Mouse (Mus musculus) thymus, adult 18-20 months (tissue): ENCODE data around the gene Gm44805.
"Not testable (repeated sequence)": the region's sequence is repeated elsewhere in the genome, so short reads cannot be mapped to it uniquely, and the experiment has no call there.

Experiments used
- DNase-seq, 2 experiments: peaks; one replicate each; pipeline ENCODE4 v3.0.0; 2022; ENCODE audit warnings: mixed read lengths in 2 of 2

Gene Gm44805

GRCm38 (mm10) chr7:19698907-19699826 lies 17.9 kb upstream of the Gm44805 start, which contains the start of gene Apoe:
Gene Apoe, minus strand, starts transcription at chr7:19699188.
- peak; percentile 22 to 37 for DNase-seq

- DNase-seq, result no peak
Measured at GRCm38 (mm10) chr7:19697949-19698906, 17.0 kb upstream of the Gm44805 start.

- DNase-seq, result no peak
Measured at GRCm38 (mm10) chr7:19696336-19696873, 15.2 kb upstream of the Gm44805 start.

GRCm38 (mm10) chr7:19695881-19696280 lies 14.7 kb upstream of the Gm44805 start:
- no peak for DNase-seq

GRCm38 (mm10) chr7:19695213-19695594 lies 14.0 kb upstream of the Gm44805 start:
- DNase-seq, result no peak

DNA sequence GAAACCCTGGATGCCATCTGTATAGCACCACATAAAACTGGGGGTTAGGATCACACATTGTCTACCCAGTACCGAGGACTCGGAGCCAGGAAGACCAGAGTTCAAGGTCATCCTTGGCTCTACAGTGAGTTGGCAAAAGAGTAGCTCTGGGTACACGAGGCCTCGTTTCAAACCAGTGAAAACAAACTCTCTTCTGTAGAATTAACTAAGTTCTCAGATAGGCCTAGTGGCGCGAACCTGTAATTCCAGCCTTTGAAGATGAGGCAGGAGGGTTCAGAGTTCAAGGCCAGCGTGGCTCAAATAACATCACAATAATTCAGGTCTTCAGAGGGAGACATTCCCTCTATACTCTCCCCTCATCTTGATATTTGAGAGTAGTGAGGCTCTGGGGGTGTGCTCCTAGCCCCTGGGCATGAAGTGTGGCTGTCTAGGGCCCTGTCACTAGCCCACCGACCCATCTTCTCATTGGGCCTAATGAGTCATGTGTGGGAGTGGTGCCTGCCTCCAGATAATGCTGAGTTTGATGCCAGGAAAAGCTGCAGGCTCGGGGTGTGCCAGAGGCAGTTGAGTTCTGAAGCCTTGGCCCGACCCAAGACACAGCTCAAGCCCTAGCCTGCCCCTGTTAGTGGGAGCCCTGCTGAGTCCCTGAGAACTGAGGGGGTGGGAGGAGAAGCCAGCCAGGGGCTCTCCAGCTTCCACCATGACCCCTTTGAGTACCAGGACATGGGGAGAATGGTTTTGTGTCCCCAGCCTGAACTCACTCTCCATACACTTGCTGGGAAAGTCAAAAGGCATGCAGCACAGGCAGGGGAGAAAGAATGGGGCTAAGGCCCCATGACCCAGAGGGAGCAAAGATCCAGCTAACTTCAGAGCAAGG lies 13.4 kb upstream of the Gm44805 start:
- no peak for DNase-seq

- DNase-seq, result no peak
Measured at GRCm38 (mm10) chr7:19693421-19693820, 12.2 kb upstream of the Gm44805 start.

- no peak for DNase-seq
Measured at GRCm38 (mm10) chr7:19691873-19692865, 10.9 kb upstream of the Gm44805 start, which contains the start of gene Apoc1. Gene Apoc1, minus strand, starts transcription at chr7:19692660.

DNA sequence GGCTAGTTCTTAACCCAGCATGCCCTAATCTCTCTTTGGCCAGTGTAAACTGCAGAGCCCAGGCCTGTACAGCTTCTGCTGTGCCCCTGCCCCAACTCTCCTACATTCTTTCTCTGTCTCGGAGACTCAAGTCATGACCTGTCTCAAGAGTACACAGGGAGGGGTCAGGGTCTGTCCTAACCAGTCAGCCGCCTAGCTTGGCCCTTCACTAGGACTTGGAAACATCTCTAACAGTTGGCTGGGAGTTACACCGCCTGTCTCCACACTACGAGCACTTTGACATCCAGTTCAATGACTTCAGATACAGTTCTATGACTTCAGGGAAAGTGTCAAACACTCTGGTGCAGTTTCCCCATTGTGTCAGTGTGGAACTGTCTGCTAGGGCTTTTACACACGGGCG lies 10.2 kb upstream of the Gm44805 start:
- DNase-seq, result no peak

DNA sequence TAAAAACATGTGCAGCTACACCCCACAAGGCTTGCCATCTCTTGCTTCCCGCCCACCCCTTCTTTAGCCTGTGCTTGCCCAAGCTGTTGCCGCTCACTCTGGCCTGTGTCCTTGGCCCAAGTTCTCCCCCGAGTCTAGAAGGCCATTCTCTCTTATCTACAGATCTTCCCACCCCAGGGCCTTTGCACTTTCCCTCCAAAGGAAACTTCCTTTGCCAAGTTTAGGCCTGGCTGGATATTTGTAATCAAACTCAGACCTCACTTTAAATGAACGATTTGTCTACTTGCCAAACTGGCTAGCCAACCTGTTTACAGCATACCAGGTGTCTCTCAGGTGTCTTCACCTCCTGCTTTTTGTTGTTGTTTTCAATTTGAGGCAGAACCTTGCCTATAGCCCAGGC lies 9.6 kb upstream of the Gm44805 start:
- no peak for DNase-seq

DNA sequence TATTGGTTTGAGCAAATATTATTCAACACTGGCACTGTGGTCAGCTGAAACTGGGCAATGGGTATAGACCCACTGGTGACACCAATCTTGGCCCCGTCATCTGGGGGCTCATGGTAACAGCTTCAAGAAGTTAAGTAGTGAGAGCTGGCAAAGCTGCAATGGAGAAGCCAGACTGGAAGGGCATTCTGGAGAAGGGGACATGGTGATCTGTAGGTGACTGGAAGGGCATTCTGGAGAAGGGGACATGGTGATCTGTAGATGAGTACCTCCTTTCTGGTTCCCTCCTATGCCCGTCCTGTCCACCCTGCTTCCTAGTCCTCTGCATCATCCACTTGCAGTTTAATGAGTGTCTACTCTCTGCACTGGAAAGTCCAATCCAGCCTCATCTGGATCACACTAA lies 7.4 kb upstream of the Gm44805 start:
- DNase-seq, result no peak

GRCm38 (mm10) chr7:19688101-19688500 lies 6.9 kb upstream of the Gm44805 start:
- no peak for DNase-seq

DNA sequence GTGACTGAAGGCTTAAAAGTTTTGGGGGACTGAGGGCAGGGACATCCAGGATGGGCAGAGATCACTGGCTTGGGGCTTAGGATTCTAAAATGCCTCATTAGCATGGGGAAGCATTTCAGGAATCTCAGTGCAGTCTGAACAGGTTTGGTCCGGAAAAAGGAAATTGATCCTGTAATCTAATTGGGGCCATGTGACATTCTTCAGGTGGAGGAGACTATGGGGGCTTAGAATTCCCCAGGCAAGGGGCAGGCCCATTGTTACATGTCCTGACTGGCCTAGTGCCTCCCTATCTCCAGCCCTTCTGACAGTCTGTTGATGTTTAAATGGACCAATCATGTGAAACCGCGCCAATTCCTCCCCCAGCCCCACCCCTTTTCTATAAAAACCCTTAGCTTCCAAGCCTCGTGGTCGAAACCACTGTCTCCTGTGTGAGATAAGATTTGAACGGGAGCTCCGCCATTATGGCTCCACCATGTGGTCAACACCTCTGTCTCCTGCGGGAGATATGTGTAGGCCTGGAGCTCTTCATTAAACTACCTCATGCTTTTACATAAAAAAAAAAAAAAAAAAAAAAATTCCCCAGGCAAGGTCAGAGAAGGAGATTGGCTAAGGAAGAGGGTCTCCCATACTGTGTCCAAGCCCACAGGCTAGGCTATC lies 5.8 kb upstream of the Gm44805 start:
- not testable (repeated sequence) for DNase-seq

DNA sequence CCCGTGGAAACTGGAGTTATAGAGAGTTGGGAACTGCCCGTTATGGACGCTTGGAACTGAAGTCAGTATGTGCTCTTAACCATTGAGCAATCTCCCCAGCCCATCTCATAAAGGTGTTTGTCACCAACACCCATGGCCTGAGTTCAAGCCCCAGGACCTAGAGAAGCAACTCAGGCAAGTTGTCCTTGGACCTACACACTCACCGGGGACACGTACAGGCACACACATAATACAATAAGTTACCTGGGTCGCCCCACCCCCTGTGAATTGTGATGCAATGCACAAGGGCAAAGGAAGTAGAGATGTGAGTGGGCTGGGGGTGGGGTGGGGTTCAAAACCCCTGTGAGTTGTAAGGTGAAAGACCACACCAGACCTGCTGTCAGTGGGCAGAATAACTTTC lies 5.3 kb upstream of the Gm44805 start:
- DNase-seq, result no peak

GRCm38 (mm10) chr7:19685374-19685773 lies 4.2 kb upstream of the Gm44805 start:
- no peak for DNase-seq

DNA sequence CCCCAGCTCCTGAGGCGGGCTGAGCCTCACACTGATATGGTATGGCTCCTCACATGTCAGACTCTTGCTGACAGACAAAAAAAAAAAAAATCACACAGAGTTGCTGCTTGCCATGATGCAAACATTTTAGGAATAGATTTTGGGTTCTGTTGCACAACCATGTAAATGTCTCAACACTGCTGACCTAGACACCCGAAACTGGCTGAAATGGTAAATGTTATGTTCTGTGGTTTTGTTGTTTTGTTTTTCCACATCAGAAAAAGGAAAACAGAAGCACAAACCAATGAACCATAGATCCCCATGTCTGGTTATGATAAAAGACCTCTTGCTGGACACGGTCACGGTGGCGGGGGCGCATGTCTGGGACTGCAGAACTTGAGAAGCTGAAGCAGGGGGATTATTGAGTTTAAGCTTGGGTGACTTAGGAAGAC lies 2.6 kb upstream of the Gm44805 start:
- no peak for DNase-seq

DNA sequence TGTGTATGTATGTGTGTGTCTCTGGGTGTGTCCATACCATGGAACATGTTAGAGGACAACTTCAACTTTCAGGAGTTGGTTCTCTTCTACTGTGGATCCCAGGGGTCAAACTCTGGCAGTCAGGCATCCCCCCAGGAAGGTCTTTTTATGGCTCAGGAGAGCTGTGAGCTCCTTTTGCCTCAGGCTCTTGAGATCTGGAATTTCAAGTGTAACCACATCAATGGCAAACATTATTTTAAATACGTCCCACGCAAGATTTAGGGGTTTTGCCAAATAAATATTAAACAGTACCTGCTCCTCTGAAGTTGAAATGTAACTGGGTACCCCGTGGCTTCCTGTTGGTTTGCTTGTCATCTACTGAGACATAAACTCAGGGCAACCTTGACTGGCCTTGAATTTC lies 1.8 kb upstream of the Gm44805 start:
- no peak for DNase-seq

GRCm38 (mm10) chr7:19680702-19681101 lies 521 bp downstream of the Gm44805 start:
- no peak for DNase-seq

- DNase-seq, result no peak
Measured at GRCm38 (mm10) chr7:19678901-19679300, 2.3 kb downstream of the Gm44805 start.

GRCm38 (mm10) chr7:19677872-19678271 lies 3.4 kb downstream of the Gm44805 start, which contains the start of gene Apoc2:
Gene Apoc2, minus strand, starts transcription at chr7:19677941.
- DNase-seq, result no peak
